Mouse (Mus musculus) liver, embryonic 13.5 days (tissue): ENCODE measurements around the gene Lsamp. TPM values are rescaled to one million over a fixed set of nuclear protein-coding genes. Genes with fewer than 3 reads are reported as not detected.

Source experiments
- ATAC-seq: fragments of 200-750 bp; cut with Nextera tagmentation; 2 replicates; pipeline ENCODE4 v1.8.0; 2017; ENCODE audit warnings: low read depth, mild to moderate bottlenecking, moderate number of reproducible peaks, moderate library complexity
- DNase-seq: peaks from one replicate; pipeline ENCODE4 v3.0.0; 2022
- H3K27ac ChIP-seq: fragments of 300-500 bp; sonication (generic); 2 replicates; pipeline ENCODE4 v1.5.1; 2015; ENCODE audit warnings: moderate library complexity, mild to moderate bottlenecking, inconsistent platforms
- H3K27me3 ChIP-seq: fragments of 300-500 bp; sonication (generic); 2 replicates; pipeline ENCODE4 v1.6.1; 2015; ENCODE audit warnings: mild to moderate bottlenecking, inconsistent platforms
- H3K36me3 ChIP-seq: fragments of 300-500 bp; sonication (generic); 2 replicates; pipeline ENCODE4 v1.6.1; 2015; ENCODE audit warnings: mild to moderate bottlenecking, inconsistent platforms
- H3K4me1 ChIP-seq: fragments of 300-500 bp; sonication (generic); replicated peaks from 2 replicates; pipeline ENCODE4 v1.6.1; 2015; ENCODE audit warnings: inconsistent platforms
- H3K4me2 ChIP-seq: fragments of 300-500 bp; sonication (generic); 2 replicates; pipeline ENCODE4 v1.6.1; 2015; ENCODE audit warnings: inconsistent platforms, mild to moderate bottlenecking, moderate library complexity
- H3K4me3 ChIP-seq: fragments of 300-500 bp; sonication (generic); replicated peaks from 2 replicates; pipeline ENCODE4 v1.5.1; 2015; ENCODE audit warnings: mild to moderate bottlenecking, inconsistent platforms
- H3K9ac ChIP-seq: fragments of 300-500 bp; sonication (generic); 2 replicates; pipeline ENCODE4 v1.6.1; 2015; ENCODE audit warnings: mild to moderate bottlenecking, inconsistent platforms
- H3K9me3 ChIP-seq: fragments of 300-500 bp; sonication (generic); replicated peaks from 2 replicates; pipeline ENCODE4 v1.6.1; 2016; ENCODE audit warnings: inconsistent platforms
- WGBS: fragments of 180-500 bp; shearing (Covaris S2); methylation state at CpG from one replicate; pipeline ENCODE4 v1.1.7; 2015; ENCODE audit not compliant: insufficient replicate concordance; 5-methylcytosine and 5-hydroxymethylcytosine counted together
- polyA plus RNA-seq: library from polyadenylated mRNA; unstranded; fragments of >200 nt; fragmentation: Nextera tagmentation; extraction: Ambion mirVana; gene quantifications from 2 replicates; pipeline ENCODE4 v1.2.1, GENCODE M21; 2015

Lsamp gene
- polyA plus RNA-seq, 1 experiment from 2014 or later = 0.06 TPM

- Histone ChIP-seq H3K9me3 (no peaks in the 10 kb centered on the region), H3K27me3 (no peaks in the 10 kb centered on the region), H3K4me2 (no peak overlapping the region), H3K36me3 (no peaks in the 10 kb centered on the region), H3K4me3 (no peak overlapping the region), H3K9ac (no peak overlapping the region), H3K4me1 (no peaks in the 10 kb centered on the region), H3K27ac (no peak overlapping the region)
- 58% methylated on average over 7 of the region's 7 CpGs for WGBS
- DNase-seq (no peak), ATAC-seq (no peak)
Measured at GRCm38 (mm10) chr16:40509146-40510030, 525.2 kb downstream of the Lsamp start.

GRCm38 (mm10) chr16:40536754-40537153 is 552.6 kb downstream of the Lsamp start:
- 7% methylated on average over 1 of the region's 1 CpGs for WGBS
- Histone ChIP-seq H3K4me1 (no peaks in the 10 kb centered on the region), H3K4me3 (no peak overlapping the region), H3K4me2 (no peak overlapping the region), H3K9ac (no peak overlapping the region), H3K27me3 (no peaks in the 10 kb centered on the region), H3K27ac (no peak overlapping the region), H3K36me3 (no peaks in the 10 kb centered on the region), H3K9me3 (no peaks in the 10 kb centered on the region)
- DNase-seq (no peak), ATAC-seq (no peak)

GRCm38 (mm10) chr16:40549663-40550062 is 565.5 kb downstream of the Lsamp start:
- no peak for DNase-seq
- ATAC-seq = no peak
- Histone ChIP-seq H3K4me1 (no peaks in the 10 kb centered on the region), H3K36me3 (no peaks in the 10 kb centered on the region), H3K4me3 (no peak overlapping the region), H3K9ac (no peak overlapping the region), H3K27me3 (no peaks in the 10 kb centered on the region), H3K4me2 (no peak overlapping the region), H3K27ac (no peak overlapping the region), H3K9me3 (no peaks in the 10 kb centered on the region)
- 65% methylated on average over 4 of the region's 4 CpGs for WGBS

GRCm38 (mm10) chr16:40555608-40556007 is 571.4 kb downstream of the Lsamp start:
- no peaks in the 10 kb centered on the region for H3K36me3 ChIP-seq

GRCm38 (mm10) chr16:40557680-40558249 is 573.6 kb downstream of the Lsamp start:
- H3K36me3 ChIP-seq = no peaks in the 10 kb centered on the region
- no peak overlapping the region for H3K9ac ChIP-seq
- H3K4me1 ChIP-seq = no peaks in the 10 kb centered on the region
- H3K27ac ChIP-seq = no peak overlapping the region
- WGBS = 68% methylated on average over 5 of the region's 5 CpGs
- DNase-seq (no peak), ATAC-seq (no peak)
- H3K4me2 ChIP-seq = no peak overlapping the region
- no peak overlapping the region for H3K4me3 ChIP-seq
- H3K27me3 ChIP-seq = no peaks in the 10 kb centered on the region
- no peaks in the 10 kb centered on the region for H3K9me3 ChIP-seq

More at GRCm38 (mm10) chr16:40555608-40556007, 571.4 kb downstream of the Lsamp start:
- no peak overlapping the region for H3K4me2 ChIP-seq
- H3K4me1 ChIP-seq = no peaks in the 10 kb centered on the region
- WGBS = 54% methylated on average over 1 of the region's 1 CpGs
- H3K4me3 ChIP-seq = no peak overlapping the region
- ATAC-seq = no peak
- no peaks in the 10 kb centered on the region for H3K9me3 ChIP-seq
- no peak for DNase-seq
- H3K9ac ChIP-seq = no peak overlapping the region
- H3K27ac ChIP-seq = no peak overlapping the region
- no peaks in the 10 kb centered on the region for H3K27me3 ChIP-seq

GRCm38 (mm10) chr16:40567431-40567941 is 583.3 kb downstream of the Lsamp start:
- H3K9ac ChIP-seq = no peak overlapping the region
- H3K4me3 ChIP-seq = no peak overlapping the region
- no peaks in the 10 kb centered on the region for H3K4me1 ChIP-seq
- H3K9me3 ChIP-seq = no peaks in the 10 kb centered on the region
- H3K4me2 ChIP-seq = no peak overlapping the region
- no peak for DNase-seq
- H3K27me3 ChIP-seq = no peaks in the 10 kb centered on the region
- ATAC-seq = no peak
- no peaks in the 10 kb centered on the region for H3K36me3 ChIP-seq
- no peak overlapping the region for H3K27ac ChIP-seq
- 76% methylated on average over 9 of the region's 9 CpGs for WGBS

GRCm38 (mm10) chr16:40572085-40572745 is 588.1 kb downstream of the Lsamp start:
- WGBS = 74% methylated on average over 12 of the region's 12 CpGs
- no peaks in the 10 kb centered on the region for H3K36me3 ChIP-seq
- no peaks in the 10 kb centered on the region for H3K27me3 ChIP-seq
- no peak for ATAC-seq
- no peak overlapping the region for H3K27ac ChIP-seq
- H3K9ac ChIP-seq = no peak overlapping the region
- no peak overlapping the region for H3K4me3 ChIP-seq
- H3K4me2 ChIP-seq = no peak overlapping the region
- H3K4me1 ChIP-seq = no peaks in the 10 kb centered on the region
- DNase-seq = no peak
- no peaks in the 10 kb centered on the region for H3K9me3 ChIP-seq

GRCm38 (mm10) chr16:40582076-40582475 is 597.9 kb downstream of the Lsamp start:
- ATAC-seq (no peak), DNase-seq (no peak)
- Histone ChIP-seq H3K4me3 (no peak overlapping the region), H3K4me2 (no peak overlapping the region), H3K27me3 (no peaks in the 10 kb centered on the region), H3K9me3 (no peaks in the 10 kb centered on the region), H3K27ac (no peak overlapping the region), H3K4me1 (no peaks in the 10 kb centered on the region), H3K36me3 (no peaks in the 10 kb centered on the region), H3K9ac (no peak overlapping the region)
- 43% methylated on average over 3 of the region's 3 CpGs for WGBS

GRCm38 (mm10) chr16:40593161-40593560 is 609.0 kb downstream of the Lsamp start:
- Histone ChIP-seq H3K4me2 (no peak overlapping the region), H3K9me3 (no peaks in the 10 kb centered on the region), H3K4me3 (no peak overlapping the region), H3K36me3 (no peaks in the 10 kb centered on the region), H3K27me3 (no peaks in the 10 kb centered on the region), H3K27ac (no peak overlapping the region), H3K9ac (no peak overlapping the region), H3K4me1 (no peaks in the 10 kb centered on the region)
- ATAC-seq (no peak), DNase-seq (no peak)
- 68% methylated on average over 6 of the region's 6 CpGs for WGBS

- Histone ChIP-seq H3K4me1 (no peaks in the 10 kb centered on the region), H3K4me2 (no peak overlapping the region), H3K9me3 (no peaks in the 10 kb centered on the region), H3K9ac (no peak overlapping the region), H3K36me3 (no peaks in the 10 kb centered on the region), H3K27ac (no peak overlapping the region), H3K27me3 (no peaks in the 10 kb centered on the region), H3K4me3 (no peak overlapping the region)
- no peak for ATAC-seq
- 29% methylated on average over 4 of the region's 4 CpGs for WGBS
- no peak for DNase-seq
Measured at GRCm38 (mm10) chr16:40601431-40602387, 617.5 kb downstream of the Lsamp start.
